Comparison of ENCODE assay signal across 8 mouse cellular contexts in genomic region chr10:63242798-63243435, GRCm38 (mm10). TPM values are rescaled to one million over a fixed set of nuclear protein-coding genes. Genes with fewer than 3 reads are reported as not detected.
DNase-seq lines count a peak whose midpoint lies in the region; ATAC-seq and TF ChIP-seq lines count a peak whose summit lies in the region.

No protein-coding gene starts in this region.

- DNase-seq in adrenal gland, postnatal 14 days: peak; percentile 13
- no peak for DNase-seq in adrenal gland, adult 8-10 months
- DNase-seq in spleen, adult 2 months (ENCODE audit: low read depth in 1 of 2, low spot score in 2 of 2): no peak
- no peak for DNase-seq in spleen, postnatal 10 days (ENCODE audit: low spot score in 2 of 2)
- DNase-seq in frontal cortex, postnatal 25 days (ENCODE audit: low spot score in 2 of 2): no peak
- DNase-seq in right cerebral cortex, postnatal 36 days (ENCODE audit: low spot score in 2 of 2): no peak

- H3K27me3 ChIP-seq in spleen, adult 2 months (ENCODE audit: control insufficient read depth, insufficient read depth, low read length): no peaks in the 10 kb centered on the region
- H3K27me3 ChIP-seq in hindbrain, embryonic 13.5 days: no peaks in the 10 kb centered on the region
- no peaks in the 10 kb centered on the region for H3K27me3 ChIP-seq in midbrain, embryonic 13.5 days

- peak overlapping the region; percentile 75 for H3K9ac ChIP-seq in hindbrain, embryonic 13.5 days
- H3K9ac ChIP-seq in midbrain, embryonic 13.5 days (replicated peaks): peak overlapping the region; percentile 68

- TF ChIP-seq POLR2A in spleen, adult 2 months (IDR thresholded peaks at IDR 0.05; ENCODE audit: low read depth, low read length): no peak

- H3K4me1 ChIP-seq in spleen, adult 2 months (ENCODE audit: control insufficient read depth, insufficient read depth, insufficient read length): peaks cover 23% of the 10 kb centered on the region
- H3K4me1 ChIP-seq in hindbrain, embryonic 13.5 days (replicated peaks): peaks cover 31% of the 10 kb centered on the region
- H3K4me1 ChIP-seq in midbrain, embryonic 13.5 days (replicated peaks): peaks cover 28% of the 10 kb centered on the region

- peak overlapping the region; percentile 49 for H3K4me3 ChIP-seq in spleen, adult 2 months (ENCODE audit: extremely low read depth, insufficient read depth, insufficient read length)
- peak overlapping the region; percentile 98 for H3K4me3 ChIP-seq in hindbrain, embryonic 13.5 days
- H3K4me3 ChIP-seq in midbrain, embryonic 13.5 days (replicated peaks): peak overlapping the region; percentile 98

- 0 out of 2 replicates have a peak, but pooled peaks cover 2% of the 10 kb centered on the region for H3K36me3 ChIP-seq in spleen, adult 2 months (ENCODE audit: control insufficient read depth, insufficient read depth, low read length)
- no peaks in the 10 kb centered on the region for H3K36me3 ChIP-seq in hindbrain, embryonic 13.5 days
- no peaks in the 10 kb centered on the region for H3K36me3 ChIP-seq in midbrain, embryonic 13.5 days

- H3K4me2 ChIP-seq in hindbrain, embryonic 13.5 days: peak overlapping the region; percentile 75
- H3K4me2 ChIP-seq in midbrain, embryonic 13.5 days (replicated peaks): peak overlapping the region; percentile 61

- TF ChIP-seq CTCF in spleen, adult 2 months (IDR thresholded peaks at IDR 0.05; ENCODE audit: extremely low read depth, insufficient read depth, insufficient read length, insufficient replicate concordance): no peak

- WGBS in spleen, adult 2 months: 10% methylated on average over 12 of the region's 12 CpGs
- 28% methylated on average over 12 of the region's 12 CpGs for WGBS in hindbrain, embryonic 13.5 days
- WGBS in midbrain, embryonic 13.5 days: 26% methylated on average over 12 of the region's 12 CpGs

- H3K27ac ChIP-seq in spleen, adult 2 months (ENCODE audit: insufficient read depth, low read length): peak overlapping the region; percentile 67; the same call in 1 of the 2 replicates
- peak overlapping the region; percentile 58 for H3K27ac ChIP-seq in hindbrain, embryonic 13.5 days
- H3K27ac ChIP-seq in midbrain, embryonic 13.5 days: no peak overlapping the region

- no peak for ATAC-seq in hindbrain, embryonic 13.5 days (ENCODE audit: low FRiP score)
- no peak for ATAC-seq in midbrain, embryonic 13.5 days

- H3K9me3 ChIP-seq in hindbrain, embryonic 13.5 days: no peaks in the 10 kb centered on the region
- no peaks in the 10 kb centered on the region for H3K9me3 ChIP-seq in midbrain, embryonic 13.5 days

RNA-seq across cellular contexts. Expression of gene Herc4, which starts 0.7 kb away (rescaled TPM):
- total RNA-seq in adrenal gland, postnatal 14 days (2021): 114 and 129 TPM in 2 replicates
- total RNA-seq in adrenal gland, adult 8-10 months (2022): 100 to 1,000 TPM; 123 to 182 (median 151) TPM
- 18.9 and 19.2 TPM in 2 replicates for polyA plus RNA-seq in spleen, adult 2 months (2012; rRNA removed)
- polyA plus RNA-seq in hindbrain, embryonic 13.5 days (2015; fragmentation: Nextera tagmentation; extraction: Ambion mirVana): 30.0 and 33.4 TPM in 2 replicates
- 36.1 and 38.3 TPM in 2 replicates for polyA plus RNA-seq in midbrain, embryonic 13.5 days (2015; fragmentation: Nextera tagmentation; extraction: Ambion mirVana)

RNA-seq across cellular contexts. Expression of gene Mypn, which starts 39.2 kb away (rescaled TPM):
- 0.56 and 0.59 TPM in 2 replicates for total RNA-seq in adrenal gland, postnatal 14 days (2021)
- total RNA-seq in adrenal gland, adult 8-10 months (2022): under 1 TPM in 3 of 4 experiments, not detected in 1; 0.24 to 0.44 (median 0.40) TPM
- polyA plus RNA-seq in spleen, adult 2 months (2012; rRNA removed): 0.01 TPM in 1 of 2 replicates, not detected in the other
- 0.17 and 0.57 TPM in 2 replicates for polyA plus RNA-seq in hindbrain, embryonic 13.5 days (2015; fragmentation: Nextera tagmentation; extraction: Ambion mirVana)
- 0.05 TPM in 1 of 2 replicates, not detected in the other for polyA plus RNA-seq in midbrain, embryonic 13.5 days (2015; fragmentation: Nextera tagmentation; extraction: Ambion mirVana)
